Mouse (Mus musculus) MEL (cell line): ENCODE results near the gene Kcnj4.

Source experiments
- CHD2 ChIP-seq: IDR thresholded peaks from 2 replicates; pipeline ENCODE4 v1.6.1; 2011; ENCODE audit warnings: low read length, improper control_type of control experiment
- CTCF ChIP-seq, 3 experiments: IDR thresholded peaks in 2 of 3; conservative IDR thresholded peaks in 1 of 3; 2 replicates each; pipeline ENCODE4 v1.5.1; 2011 to 2012; ENCODE audit warnings: low read length in 3 of 3, low read depth in 2 of 3, mild to moderate bottlenecking in 2 of 3, improper control_type of control experiment in 1 of 3, inconsistent platforms in 1 of 3, mixed read lengths in 1 of 3, moderate library complexity in 1 of 3; ENCODE audit not compliant: control insufficient read depth in 1 of 3, insufficient read depth in 1 of 3, poor library complexity in 1 of 3, severe bottlenecking in 1 of 3
- EP300 ChIP-seq, 2 experiments: IDR thresholded peaks; 2 replicates each; pipeline ENCODE4 v1.6.1; 2011; ENCODE audit warnings: improper control_type of control experiment in 2 of 2, low read length in 2 of 2, low read depth in 1 of 2, mild to moderate bottlenecking in 1 of 2
- GATA1 ChIP-seq: IDR thresholded peaks from 2 replicates; pipeline ENCODE4 v1.6.1; 2011; ENCODE audit warnings: low read depth, low read length, improper control_type of control experiment
- MAFK ChIP-seq: IDR thresholded peaks from 2 replicates; pipeline ENCODE4 v1.6.1; 2011; ENCODE audit warnings: low read depth, mild to moderate bottlenecking, low read length, improper control_type of control experiment, borderline replicate concordance
- MAZ ChIP-seq: IDR thresholded peaks from 2 replicates; pipeline ENCODE4 v1.6.1; 2012; ENCODE audit warnings: low read depth, mild to moderate bottlenecking, inconsistent platforms, low read length, improper control_type of control experiment
- MXI1 ChIP-seq: IDR thresholded peaks from 2 replicates; pipeline ENCODE4 v1.6.1; 2011; ENCODE audit warnings: mild to moderate bottlenecking, low read depth, low read length, improper control_type of control experiment
- POLR2A ChIP-seq, 2 experiments: IDR thresholded peaks; 2 replicates each; pipeline ENCODE4 v1.6.1; 2011 to 2012; ENCODE audit warnings: low read length in 2 of 2, mild to moderate bottlenecking in 2 of 2, control low read depth in 1 of 2, improper control_type of control experiment in 1 of 2, low read depth in 1 of 2, moderate library complexity in 1 of 2; ENCODE audit not compliant: control insufficient read depth in 1 of 2, insufficient read depth in 1 of 2, poor library complexity in 1 of 2
- SMC3 ChIP-seq: IDR thresholded peaks from 2 replicates; pipeline ENCODE4 v1.6.1; 2011; ENCODE audit warnings: low read depth, low read length, improper control_type of control experiment
- TAL1 ChIP-seq: IDR thresholded peaks from 2 replicates; pipeline ENCODE4 v1.6.1; 2012; ENCODE audit warnings: mild to moderate bottlenecking, inconsistent platforms, low read length, moderate library complexity, mixed read lengths
- UBTF ChIP-seq: IDR thresholded peaks from 2 replicates; pipeline ENCODE4 v1.6.1; 2012; ENCODE audit warnings: low read depth, mild to moderate bottlenecking, inconsistent platforms, low read length, improper control_type of control experiment, moderate library complexity, borderline replicate concordance; ENCODE audit not compliant: insufficient read depth
- USF1 ChIP-seq: IDR thresholded peaks from 2 replicates; pipeline ENCODE4 v1.6.1; 2014; ENCODE audit warnings: low read depth, mild to moderate bottlenecking, inconsistent platforms, low read length, improper control_type of control experiment, moderate library complexity
- ZNF384 ChIP-seq: IDR thresholded peaks from 2 replicates; pipeline ENCODE4 v1.6.1; 2012; ENCODE audit warnings: low read depth, mild to moderate bottlenecking, inconsistent platforms, low read length, improper control_type of control experiment

- no peak for TF ChIP-seq CHD2
- TF ChIP-seq CTCF (IDR thresholded peaks at IDR 0.05 in 2 of 3, conservative IDR thresholded peaks at IDR 0.05 in 1 of 3; ENCODE audit: control insufficient read depth in 1 of 3, insufficient read depth in 1 of 3, low read depth in 2 of 3, low read length in 3 of 3, poor library complexity in 1 of 3, severe bottlenecking in 1 of 3), result no peak
- no peak for TF ChIP-seq MXI1
- no peak for TF ChIP-seq MAZ
- TF ChIP-seq EP300 (IDR thresholded peaks at IDR 0.05; ENCODE audit: low read depth in 1 of 2, low read length in 2 of 2), result no peak
- TF ChIP-seq TAL1, result no peak
- no peak for TF ChIP-seq POLR2A (IDR thresholded peaks at IDR 0.05; ENCODE audit: control insufficient read depth in 1 of 2, insufficient read depth in 1 of 2, low read depth in 1 of 2, low read length in 2 of 2, poor library complexity in 1 of 2)
- no peak for TF ChIP-seq UBTF
- TF ChIP-seq GATA1, result no peak
- TF ChIP-seq ZNF384, result no peak
- TF ChIP-seq MAFK, result no peak
- TF ChIP-seq SMC3, result no peak
- no peak for TF ChIP-seq USF1
Observed at GRCm38 (mm10) chr15:79436481-79436921, 68.5 kb downstream of the Kcnj4 start.
